Mouse (Mus musculus) brain, adult 10 weeks (tissue): ENCODE data around the gene Ddah2. TPM values are rescaled to one million over a fixed set of nuclear protein-coding genes. Genes with fewer than 3 reads are reported as not detected.

Source experiments
- polyA plus RNA-seq: library from polyadenylated mRNA; stranded (reverse); fragments of 350-450 nt; fragmentation: Illumina TruSeq; extraction: RNeasy Lipid Tissue Mini Kit (QIAGEN cat#74804); gene quantifications from one replicate; pipeline ENCODE4 v1.2.3, GENCODE M21; 2015; ENCODE audit warnings: low read depth, low replicate concordance

Ddah2 gene
- polyA plus RNA-seq = 19.3 TPM

DNA sequence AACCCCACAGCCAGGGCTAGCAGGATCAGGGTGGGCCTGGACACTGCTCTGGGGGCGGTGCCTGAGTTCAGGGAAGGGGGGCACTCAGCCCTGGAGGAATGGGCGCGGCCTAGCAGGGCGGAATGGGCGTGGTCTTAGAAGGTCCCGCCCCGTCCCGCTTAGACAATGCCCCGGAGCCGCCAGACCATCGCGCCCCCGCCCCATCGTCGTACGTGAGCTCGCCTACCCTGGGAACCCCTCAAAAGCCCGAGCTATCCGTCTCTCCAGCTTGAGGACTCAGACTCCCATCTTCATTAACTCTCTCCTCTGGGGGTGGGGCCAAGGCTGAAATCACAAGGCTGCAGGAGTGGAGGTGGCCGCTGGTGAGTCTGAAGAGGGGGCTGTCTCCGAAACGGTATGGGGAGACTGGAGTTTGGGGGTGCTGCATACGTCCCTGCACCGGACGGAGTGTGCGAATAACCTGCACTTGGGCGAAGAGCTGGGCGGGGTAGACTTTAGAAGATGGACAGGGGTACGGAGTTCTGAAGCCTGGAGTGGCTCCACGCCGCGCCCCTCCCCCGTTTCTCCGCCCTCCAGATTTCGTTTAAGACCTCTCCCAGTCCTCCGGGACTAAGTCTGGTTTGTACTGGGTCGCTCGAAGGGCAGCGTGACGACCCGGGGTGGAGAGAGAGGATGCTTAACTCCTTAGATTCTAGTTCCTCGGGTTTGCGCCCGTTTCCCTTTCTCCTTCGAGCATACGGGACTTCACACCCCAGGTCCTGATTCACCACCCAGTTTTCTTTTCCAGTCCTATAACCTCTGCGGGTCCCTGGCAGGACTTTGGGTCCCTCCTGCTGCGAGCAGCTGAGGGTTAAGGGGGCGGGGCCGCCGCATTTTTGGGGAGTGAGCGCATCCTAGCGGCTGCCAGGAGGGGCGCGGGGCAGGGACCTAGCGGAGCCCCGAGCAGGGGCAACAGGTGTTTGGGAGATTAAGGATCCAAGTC, at the start of gene Ddah2:
Gene Ddah2, plus strand, starts transcription at position 125 of the 982 bp plus-strand sequence.

GRCm38 (mm10) chr17:35016376-35016775, 42.5 kb upstream of the Ddah2 start, which contains the start of gene Vwa7:
Gene Vwa7, plus strand, starts transcription at chr17:35016579.

GRCm38 (mm10) chr17:35027277-35028068, 31.4 kb upstream of the Ddah2 start, which contains the start of gene Sapcd1:
Gene Sapcd1, minus strand, starts transcription at chr17:35028016.

GRCm38 (mm10) chr17:35046681-35047455, 12.0 kb upstream of the Ddah2 start, which contains the start of gene Msh5:
Gene Msh5, minus strand, starts transcription at chr17:35046745.

GRCm38 (mm10) chr17:35049561-35050016, 9.2 kb upstream of the Ddah2 start, which contains the start of gene Clic1:
Gene Clic1, plus strand, starts transcription at chr17:35049966.

DNA sequence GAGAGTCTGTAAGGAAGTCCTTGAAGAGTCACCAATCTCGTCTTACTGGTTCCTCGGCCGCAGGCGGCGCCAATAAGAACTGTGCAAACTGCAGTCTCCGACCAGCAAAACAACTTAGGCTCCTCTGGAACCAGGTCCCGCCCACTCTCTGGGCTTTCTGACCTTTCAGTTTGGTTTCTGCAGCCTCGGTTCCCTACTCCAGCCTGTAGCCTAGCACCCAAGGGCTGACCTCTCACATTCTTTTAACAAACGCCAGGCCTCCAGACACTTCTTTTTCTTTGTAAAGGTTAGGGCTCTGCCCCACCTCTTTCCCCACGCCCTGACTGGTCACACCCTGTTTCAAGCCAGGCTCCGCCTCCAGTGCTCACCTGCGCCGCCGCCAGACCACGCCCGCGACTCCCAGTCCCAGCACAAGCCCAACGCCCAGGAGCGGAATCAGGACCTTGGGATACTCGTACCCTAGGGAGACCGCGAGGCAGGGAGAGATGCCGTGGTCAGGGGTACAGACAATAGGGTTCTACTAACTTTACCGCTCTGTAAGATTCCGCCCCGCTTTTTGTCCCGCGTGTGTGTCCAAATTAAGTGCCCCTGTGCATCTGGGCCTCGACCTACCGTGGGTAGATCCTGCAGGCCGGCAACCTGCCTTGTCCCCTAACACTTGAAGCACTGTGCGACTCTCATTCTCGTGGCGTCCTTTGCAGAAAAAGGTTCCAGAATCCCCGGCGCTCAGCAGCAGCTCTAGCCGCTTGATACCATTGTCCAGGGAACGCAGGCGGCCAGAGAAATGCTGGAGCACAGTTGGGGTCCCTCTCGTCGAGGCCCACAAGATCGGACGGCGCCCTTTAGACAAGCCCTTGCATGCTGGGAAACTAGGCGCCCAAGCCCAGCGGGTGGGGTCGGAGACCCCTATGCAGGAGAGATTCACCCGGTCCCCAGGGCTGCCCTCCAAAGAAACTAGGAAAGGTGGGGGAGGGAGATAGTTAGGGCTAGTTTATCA, 6.4 kb downstream of the Ddah2 start, which contains the start of gene Ly6g6c:
Gene Ly6g6c, plus strand, starts transcription at position 438 of the 997 bp plus-strand sequence.

DNA sequence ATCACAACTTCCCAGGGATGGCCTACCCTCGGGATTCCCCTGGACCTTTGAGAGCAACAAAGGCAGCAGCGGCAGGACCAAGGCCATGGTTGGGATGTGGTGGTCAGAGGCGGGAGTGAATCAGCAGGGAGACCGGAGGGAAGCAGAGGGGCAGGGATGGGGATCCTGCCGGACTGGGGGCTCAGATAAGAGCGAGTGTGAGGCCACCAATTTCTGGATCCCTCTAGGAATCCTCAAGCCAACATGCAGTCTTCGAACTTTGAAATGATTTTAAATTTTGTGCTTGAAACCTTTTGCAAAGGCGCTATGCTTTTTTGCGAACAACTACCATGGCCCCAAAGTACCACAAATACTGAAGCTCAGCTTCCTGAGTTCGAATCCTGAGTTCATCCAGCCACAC, 7.2 kb downstream of the Ddah2 start, which contains the start of gene Mpig6b:
Gene Mpig6b, minus strand, starts transcription at position 101 of the 400 bp plus-strand sequence.

GRCm38 (mm10) chr17:35076507-35077176, 17.8 kb downstream of the Ddah2 start, which contains the start of gene Ly6g6e:
Gene Ly6g6e, plus strand, starts transcription at chr17:35076902.

GRCm38 (mm10) chr17:35077786-35078233, 19.0 kb downstream of the Ddah2 start, which contains the start of gene Ly6g6d:
Gene Ly6g6d, minus strand, starts transcription at chr17:35078065.

DNA sequence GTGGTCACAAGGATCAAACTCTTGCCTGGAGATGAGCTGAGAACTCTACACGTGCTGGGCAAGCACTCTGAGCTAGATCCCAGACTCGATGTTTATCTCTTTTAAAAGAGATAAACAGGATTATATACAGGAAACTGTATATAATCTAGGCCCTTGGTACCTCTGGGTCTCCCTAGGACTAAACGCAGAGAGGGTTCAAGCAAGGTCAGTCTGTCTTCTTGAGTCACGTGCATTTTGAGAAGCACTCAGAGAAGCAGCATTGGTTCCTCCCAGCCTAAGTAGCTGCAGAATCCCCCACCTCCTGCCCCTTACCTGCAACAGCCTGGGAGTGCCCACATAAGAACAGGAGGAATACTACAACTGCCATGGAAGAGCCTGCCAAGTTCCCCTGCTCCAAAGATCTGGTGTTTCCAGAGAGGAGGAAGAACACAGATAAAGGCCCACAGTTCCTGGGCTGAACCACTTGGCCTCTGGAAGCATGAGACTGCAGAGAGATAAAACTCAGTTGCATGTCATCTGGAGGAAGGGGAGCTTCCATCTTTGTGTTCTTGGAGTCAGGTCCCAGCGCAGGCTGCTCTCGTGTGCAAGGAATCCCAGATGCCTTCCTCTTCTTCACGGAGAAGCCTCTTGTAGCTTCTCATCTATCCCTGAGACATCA, 26.5 kb downstream of the Ddah2 start, which contains the start of gene Ly6g6f:
Gene Ly6g6f, minus strand, starts transcription at position 403 of the 658 bp plus-strand sequence.

DNA sequence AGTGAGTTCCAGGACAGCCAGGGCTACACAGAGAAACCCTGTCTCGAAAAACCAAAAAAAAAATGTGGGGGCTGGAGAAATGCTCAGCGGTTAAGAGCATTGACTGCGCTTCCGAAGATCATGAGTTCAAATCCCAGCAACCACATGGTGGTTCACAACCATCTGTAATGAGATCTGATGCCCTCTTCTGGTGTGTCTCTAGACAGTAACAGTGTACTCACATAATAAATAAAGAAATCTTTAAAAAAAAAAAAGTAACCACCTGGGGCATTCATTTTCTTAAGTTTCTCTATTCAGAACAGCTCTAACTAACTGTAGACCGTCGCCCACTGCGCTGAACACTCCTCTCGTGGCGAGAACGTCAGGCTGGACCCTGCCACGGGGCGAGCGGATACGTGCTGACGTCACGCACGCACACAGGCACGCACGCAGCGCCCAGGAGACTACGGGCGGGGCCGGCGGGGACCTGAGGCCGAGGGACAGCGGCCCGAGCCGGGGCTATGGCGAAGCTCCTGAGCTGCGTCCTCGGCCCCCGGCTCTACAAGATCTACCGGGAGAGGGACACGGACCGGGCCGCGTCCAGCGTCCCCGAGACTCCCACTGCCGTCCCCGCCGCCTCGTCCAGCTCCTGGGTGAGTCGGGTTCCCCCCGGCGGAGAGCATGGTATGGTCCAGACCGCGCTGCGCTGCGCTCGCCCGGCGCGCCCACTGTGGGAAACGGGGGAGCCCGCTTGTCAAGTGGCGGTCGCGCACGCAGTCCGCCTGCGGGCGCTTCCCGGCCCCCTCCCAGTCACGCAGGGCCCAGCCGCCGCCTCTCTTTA, 30.2 kb downstream of the Ddah2 start, which contains the start of gene Abhd16a:
Gene Abhd16a, plus strand, starts transcription at position 439 of the 820 bp plus-strand sequence.

GRCm38 (mm10) chr17:35108097-35108496, 49.3 kb downstream of the Ddah2 start, which contains the start of gene Ly6g5c:
Gene Ly6g5c, plus strand, starts transcription at chr17:35108279.

Other genes starting within 250 kb of the Ddah2 start
- 67.9 TPM for gene Stk19, start 222.1 kb upstream of the Ddah2 start, polyA plus RNA-seq
- gene Dxo, start 222.0 kb upstream of the Ddah2 start, polyA plus RNA-seq = 37.4 TPM
- 47.0 TPM for gene Skiv2l, start 208.8 kb upstream of the Ddah2 start, polyA plus RNA-seq
- 35.3 TPM for gene Nelfe, start 208.6 kb upstream of the Ddah2 start, polyA plus RNA-seq
- gene Cfb, start 196.5 kb upstream of the Ddah2 start, polyA plus RNA-seq = 0.31 TPM
- 5.7 TPM for gene Zbtb12, start 179.6 kb upstream of the Ddah2 start, polyA plus RNA-seq
- gene Gm20547, start 177.0 kb upstream of the Ddah2 start, polyA plus RNA-seq = not detected
- gene C2, start 160.8 kb upstream of the Ddah2 start, polyA plus RNA-seq = 1.5 TPM
- gene Ehmt2, start 160.6 kb upstream of the Ddah2 start, polyA plus RNA-seq = 122 TPM
- gene Slc44a4, start 144.6 kb upstream of the Ddah2 start, polyA plus RNA-seq = 0.19 TPM
- gene Neu1, start 127.8 kb upstream of the Ddah2 start, polyA plus RNA-seq = 51.2 TPM
- gene Hspa1b, start 99.8 kb upstream of the Ddah2 start, polyA plus RNA-seq = 8.3 TPM
- gene Gm20481, start 89.1 kb upstream of the Ddah2 start, polyA plus RNA-seq = not detected
- 8.4 TPM for gene Hspa1a, start 86.9 kb upstream of the Ddah2 start, polyA plus RNA-seq
- 0.36 TPM for gene Hspa1l, start 86.3 kb upstream of the Ddah2 start, polyA plus RNA-seq
- gene Lsm2, start 77.2 kb upstream of the Ddah2 start, polyA plus RNA-seq = 26.4 TPM
- 22.8 TPM for gene Vars, start 58.0 kb upstream of the Ddah2 start, polyA plus RNA-seq
- 0.71 TPM for gene Vwa7, start 42.5 kb upstream of the Ddah2 start, polyA plus RNA-seq
- not detected for gene Sapcd1, start 31.0 kb upstream of the Ddah2 start, polyA plus RNA-seq
- 0.67 TPM for gene Msh5, start 12.3 kb upstream of the Ddah2 start, polyA plus RNA-seq
- gene Clic1, start 9.1 kb upstream of the Ddah2 start, polyA plus RNA-seq = 22.1 TPM
- gene Ly6g6c, start 6.4 kb downstream of the Ddah2 start, polyA plus RNA-seq = not detected
- not detected for gene Mpig6b, start 7.1 kb downstream of the Ddah2 start, polyA plus RNA-seq
- 5.5 TPM for gene Ly6g6e, start 17.9 kb downstream of the Ddah2 start, polyA plus RNA-seq
- gene Ly6g6d, start 19.0 kb downstream of the Ddah2 start, polyA plus RNA-seq = 1.8 TPM
- gene Ly6g6f, start 26.6 kb downstream of the Ddah2 start, polyA plus RNA-seq = 0.70 TPM
- 106 TPM for gene Abhd16a, start 30.2 kb downstream of the Ddah2 start, polyA plus RNA-seq
- gene Ly6g5c, start 49.2 kb downstream of the Ddah2 start, polyA plus RNA-seq = not detected
- gene Ly6g5b, start 56.4 kb downstream of the Ddah2 start, polyA plus RNA-seq = not detected
- gene Gpank1, start 62.4 kb downstream of the Ddah2 start, polyA plus RNA-seq = 24.9 TPM
- gene Csnk2b, start 63.0 kb downstream of the Ddah2 start, polyA plus RNA-seq = 221 TPM
- 18.0 TPM for gene D17H6S53E, start 67.3 kb downstream of the Ddah2 start, polyA plus RNA-seq
- gene Apom, start 73.0 kb downstream of the Ddah2 start, polyA plus RNA-seq = not detected
- gene Bag6, start 76.1 kb downstream of the Ddah2 start, polyA plus RNA-seq = 159 TPM
- gene Prrc2a, start 105.9 kb downstream of the Ddah2 start, polyA plus RNA-seq = 185 TPM
- 19.0 TPM for gene Aif1, start 117.0 kb downstream of the Ddah2 start, polyA plus RNA-seq
- gene Lst1, start 129.4 kb downstream of the Ddah2 start, polyA plus RNA-seq = 9.3 TPM
- gene Ltb, start 135.4 kb downstream of the Ddah2 start, polyA plus RNA-seq = 0.55 TPM
- not detected for gene Tnf, start 143.0 kb downstream of the Ddah2 start, polyA plus RNA-seq
- gene Lta, start 146.3 kb downstream of the Ddah2 start, polyA plus RNA-seq = not detected
- not detected for gene Gm16181, start 161.8 kb downstream of the Ddah2 start, polyA plus RNA-seq
- 711 TPM for gene Atp6v1g2, start 174.6 kb downstream of the Ddah2 start, polyA plus RNA-seq
- 11.4 TPM for gene Nfkbil1, start 176.8 kb downstream of the Ddah2 start, polyA plus RNA-seq
- 206 TPM for gene Ddx39b, start 182.7 kb downstream of the Ddah2 start, polyA plus RNA-seq
- gene H2-D1, start 203.7 kb downstream of the Ddah2 start, polyA plus RNA-seq = 50.0 TPM